Mouse (Mus musculus): ENCODE results near the gene Cdc42se2.

- no peak for TF ChIP-seq POLR2A (IDR thresholded peaks at IDR 0.05; ENCODE audit: insufficient read depth, low read depth, low read length)
- no peak for TF ChIP-seq CTCF (IDR thresholded peaks at IDR 0.05; ENCODE audit: insufficient read depth, low read depth, low read length)
Measured at GRCm38 (mm10) chr11:54774282-54775078, 13.0 kb downstream of the Cdc42se2 start.
